Mouse (Mus musculus): ENCODE measurements around the gene Acot11. TPM values are rescaled to one million over a fixed set of nuclear protein-coding genes. Genes with fewer than 3 reads are reported as not detected.
A peak's percentile ranks its signal among the peaks of the same experiment; 100 is the strongest.

Acot11 gene
- polyA plus RNA-seq, 1 experiment from 2014 or later, result 1.4 TPM

DNA sequence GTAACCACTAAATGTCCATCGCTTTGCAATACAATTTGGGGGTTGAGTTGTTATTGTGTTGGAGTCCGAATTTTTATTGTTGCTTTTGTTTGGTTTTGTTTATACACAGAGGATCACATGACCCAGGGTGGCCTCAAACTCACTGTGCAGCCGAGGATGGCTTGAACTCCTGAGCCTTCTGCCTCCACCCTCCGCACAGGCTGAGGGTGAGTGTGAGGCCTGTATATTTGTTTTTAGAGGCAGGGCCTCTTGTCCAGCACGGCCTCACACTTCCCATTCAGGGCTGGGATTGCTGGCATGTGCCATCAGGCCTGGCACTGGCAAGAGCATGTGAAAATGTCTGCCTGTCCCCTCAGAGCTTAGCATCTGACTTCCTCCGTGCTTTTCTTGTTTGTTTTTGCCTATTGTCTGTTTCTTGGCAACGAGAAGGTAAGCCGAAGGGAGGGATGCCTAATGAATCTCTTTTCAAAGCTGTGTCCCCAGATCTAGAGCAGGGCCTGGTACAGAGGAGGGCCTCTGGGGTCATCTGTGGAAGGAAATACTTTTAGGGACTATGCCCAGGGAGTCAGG is 99.6 kb downstream of the Acot11 start:
- WGBS, result 30% methylated on average over 8 of the region's 8 CpGs
- H3K9me3 ChIP-seq, result no peaks in the 10 kb centered on the region
- H3K9ac ChIP-seq, result no peak overlapping the region
- no peak overlapping the region for H3K27ac ChIP-seq
- ATAC-seq (ENCODE audit: borderline replicate concordance, extremely low read depth, low FRiP score, low TSS enrichment), result no peak
- no peaks in the 10 kb centered on the region for H3K36me3 ChIP-seq
- no peak overlapping the region for H3K4me2 ChIP-seq
- H3K4me1 ChIP-seq, result peaks cover 2% of the 10 kb centered on the region; the same call in 1 of the 2 replicates
- no peaks in the 10 kb centered on the region for H3K27me3 ChIP-seq
- H3K4me3 ChIP-seq, result no peak overlapping the region

DNA sequence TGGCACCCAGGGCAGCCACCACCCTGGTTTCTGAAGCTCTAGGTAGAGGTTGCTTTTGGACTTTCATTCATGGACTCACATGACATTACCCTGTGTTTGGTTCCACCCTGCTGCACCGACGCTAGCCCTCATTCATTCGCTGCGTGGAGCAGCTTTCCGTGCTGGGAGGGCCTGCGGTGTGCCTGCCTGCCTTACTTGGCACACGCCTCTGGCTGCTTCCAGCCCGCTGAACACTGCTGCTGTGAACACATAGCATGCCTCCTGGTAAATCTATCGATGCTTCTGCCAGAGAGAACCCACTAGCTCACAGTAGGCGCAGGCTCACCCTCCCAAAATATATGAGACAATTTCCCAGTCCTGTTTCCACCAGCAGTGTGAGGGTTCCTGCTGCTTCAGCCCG is 100.4 kb downstream of the Acot11 start:
- no peak overlapping the region for H3K4me2 ChIP-seq
- H3K27ac ChIP-seq, result no peak overlapping the region
- H3K27me3 ChIP-seq, result no peaks in the 10 kb centered on the region
- no peak for ATAC-seq (ENCODE audit: borderline replicate concordance, extremely low read depth, low FRiP score, low TSS enrichment)
- no peak overlapping the region for H3K4me3 ChIP-seq
- no peaks in the 10 kb centered on the region for H3K36me3 ChIP-seq
- H3K9ac ChIP-seq, result no peak overlapping the region
- H3K9me3 ChIP-seq, result no peaks in the 10 kb centered on the region
- 67% methylated on average over 11 of the region's 11 CpGs for WGBS
- H3K4me1 ChIP-seq, result peaks cover 2% of the 10 kb centered on the region; the same call in 1 of the 2 replicates

DNA sequence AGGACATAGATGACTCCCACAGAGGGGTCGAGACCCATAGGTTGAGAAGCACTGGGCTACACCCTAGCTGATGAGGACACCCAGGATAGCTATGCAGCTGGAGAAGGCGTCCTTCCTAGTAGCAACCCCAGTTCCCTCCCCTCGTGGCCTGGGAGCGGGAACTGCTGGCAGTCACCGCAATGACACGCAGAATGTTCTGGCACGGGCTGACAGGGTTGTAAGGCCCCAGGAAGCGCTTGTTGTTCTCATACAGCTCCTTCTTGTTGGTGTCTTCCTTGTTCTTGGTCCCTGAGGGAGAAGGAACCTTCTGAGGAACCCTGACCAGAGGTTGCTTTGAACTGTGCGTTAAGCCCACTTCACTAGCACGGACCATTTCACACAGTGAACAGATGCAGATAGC is 100.8 kb downstream of the Acot11 start:
- 71% methylated on average over 10 of the region's 10 CpGs for WGBS
- H3K27ac ChIP-seq, result no peak overlapping the region

DNA sequence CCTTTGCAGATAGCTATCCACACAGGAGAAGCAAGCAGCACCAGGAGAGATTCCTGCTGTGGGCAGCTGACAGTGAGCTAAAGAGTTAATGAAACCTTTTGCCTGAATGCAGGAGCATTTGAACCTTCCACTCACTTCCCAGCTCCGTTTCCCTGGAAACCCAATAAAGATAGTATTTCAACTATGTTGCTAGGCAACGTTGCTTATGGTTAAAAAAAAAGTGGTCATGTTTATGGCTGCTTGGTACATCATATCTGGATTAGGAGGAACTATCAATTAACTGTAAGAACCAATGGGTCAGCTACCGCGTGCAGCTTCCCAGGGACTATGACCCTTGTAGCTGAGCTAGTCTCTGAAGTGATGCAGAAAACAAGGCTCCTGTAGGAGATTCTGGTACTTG is 104.0 kb downstream of the Acot11 start:
- no peaks in the 10 kb centered on the region for H3K9me3 ChIP-seq

More for the DNA sequence above, 100.8 kb downstream of the Acot11 start:
- no peaks in the 10 kb centered on the region for H3K36me3 ChIP-seq
- no peak overlapping the region for H3K4me2 ChIP-seq
- H3K4me1 ChIP-seq, result peaks cover 2% of the 10 kb centered on the region; the same call in 1 of the 2 replicates
- H3K9ac ChIP-seq, result no peak overlapping the region
- no peak overlapping the region for H3K4me3 ChIP-seq
- ATAC-seq (ENCODE audit: borderline replicate concordance, extremely low read depth, low FRiP score, low TSS enrichment), result no peak
- H3K27me3 ChIP-seq, result no peaks in the 10 kb centered on the region
- no peaks in the 10 kb centered on the region for H3K9me3 ChIP-seq

DNA sequence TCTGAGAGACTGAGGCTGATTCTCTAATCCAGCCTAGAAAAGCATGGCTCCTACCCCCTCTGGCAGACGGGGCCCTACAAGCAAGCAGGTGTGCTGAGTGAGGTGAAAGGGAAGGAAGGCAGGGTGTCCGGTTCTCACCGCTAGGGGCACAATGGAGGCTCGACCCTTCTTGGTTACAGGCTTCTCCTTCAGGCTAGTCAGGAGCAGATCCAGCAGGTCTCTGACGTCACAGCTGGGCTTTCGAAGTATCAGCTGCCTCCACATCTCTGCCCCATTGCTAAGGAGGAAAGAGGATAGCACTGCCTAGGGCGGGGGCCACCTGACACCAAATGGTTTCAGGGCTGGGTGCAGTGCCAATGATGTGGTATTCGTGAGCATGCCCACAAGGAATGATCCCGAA is 104.8 kb downstream of the Acot11 start:
- Histone ChIP-seq H3K27me3 (no peaks in the 10 kb centered on the region), H3K4me1 (no peaks in the 10 kb centered on the region), H3K27ac (no peak overlapping the region), H3K9me3 (no peaks in the 10 kb centered on the region), H3K4me3 (no peak overlapping the region), H3K36me3 (no peaks in the 10 kb centered on the region), H3K4me2 (no peak overlapping the region), H3K9ac (no peak overlapping the region)
- 19% methylated on average over 9 of the region's 9 CpGs for WGBS
- peak; percentile 13; the same call in 1 of the 2 replicates for ATAC-seq (ENCODE audit: borderline replicate concordance, extremely low read depth, low FRiP score, low TSS enrichment)

More for the DNA sequence above, 104.0 kb downstream of the Acot11 start:
- Histone ChIP-seq H3K27ac (no peak overlapping the region), H3K36me3 (no peaks in the 10 kb centered on the region), H3K4me1 (peaks cover 2% of the 10 kb centered on the region; the same call in 1 of the 2 replicates), H3K4me2 (no peak overlapping the region), H3K27me3 (no peaks in the 10 kb centered on the region), H3K9ac (no peak overlapping the region), H3K4me3 (no peak overlapping the region)
- ATAC-seq (ENCODE audit: borderline replicate concordance, extremely low read depth, low FRiP score, low TSS enrichment), result no peak
- WGBS, result 17% methylated on average over 4 of the region's 4 CpGs

Other genes with a start within 250 kb of the Acot11 start
- 4.6 and 4.9 TPM in 2 replicates for gene Dhcr24, start 244.0 kb downstream of the Acot11 start, polyA plus RNA-seq (2015; fragmentation: Nextera tagmentation; extraction: Ambion mirVana)
- gene Lexm, start 187.8 kb downstream of the Acot11 start, polyA plus RNA-seq (2015; fragmentation: Nextera tagmentation; extraction: Ambion mirVana), result not detected in 2 replicates
- 1.1 TPM in 2 replicates for gene Ttc22, start 182.6 kb downstream of the Acot11 start, polyA plus RNA-seq (2015; fragmentation: Nextera tagmentation; extraction: Ambion mirVana)
- 12.9 and 13.5 TPM in 2 replicates for gene Pars2, start 153.9 kb downstream of the Acot11 start, polyA plus RNA-seq (2015; fragmentation: Nextera tagmentation; extraction: Ambion mirVana)
- gene Ttc4, start 126.1 kb downstream of the Acot11 start, polyA plus RNA-seq (2015; fragmentation: Nextera tagmentation; extraction: Ambion mirVana), result 84.2 and 91.5 TPM in 2 replicates
- gene Mroh7, start 74.1 kb downstream of the Acot11 start, polyA plus RNA-seq (2015; fragmentation: Nextera tagmentation; extraction: Ambion mirVana), result 0.24 and 0.55 TPM in 2 replicates
- 0.19 and 0.30 TPM in 2 replicates for gene Fam151a, start 71.1 kb downstream of the Acot11 start, polyA plus RNA-seq (2015; fragmentation: Nextera tagmentation; extraction: Ambion mirVana)
- gene Ssbp3, start 105.7 kb upstream of the Acot11 start, polyA plus RNA-seq (2015; fragmentation: Nextera tagmentation; extraction: Ambion mirVana), result 90.3 and 90.4 TPM in 2 replicates

Data from lung, embryonic 15.5 days (tissue).